Mouse (Mus musculus) testis, postnatal 14 days (tissue): ENCODE measurements around the gene Mllt10.
"Not testable (repeated sequence)": the region's sequence is repeated elsewhere in the genome, so short reads cannot be mapped to it uniquely, and the experiment has no call there.

ENCODE experiments used
- DNase-seq: peaks from one replicate; pipeline ENCODE4 v3.0.0; 2021; ENCODE audit warnings: low spot score

Mllt10 gene

DNA sequence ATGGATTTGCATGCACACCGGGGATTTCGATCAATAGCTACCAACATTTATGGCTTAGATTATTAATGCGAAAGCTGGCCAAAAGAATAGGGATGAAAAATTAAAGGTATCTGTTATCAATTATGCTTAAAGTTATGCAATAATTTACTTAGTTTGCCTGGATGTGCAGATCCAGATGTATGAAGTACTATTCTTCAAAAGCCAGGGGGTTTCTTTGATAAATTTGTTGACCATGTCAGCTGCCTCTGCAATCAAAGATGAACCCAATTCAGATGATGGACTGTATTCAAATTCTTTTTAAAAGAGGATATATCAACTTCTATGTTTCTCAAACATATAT is 3.2 kb upstream of the Mllt10 start:
- no peak for DNase-seq

GRCm38 (mm10) chr2:18052581-18052980 is 2.5 kb upstream of the Mllt10 start:
- no peak for DNase-seq

- DNase-seq = no peak
These were observed 1.6 kb upstream of the Mllt10 start for GRCm38 (mm10) chr2:18053243-18053950.

DNA sequence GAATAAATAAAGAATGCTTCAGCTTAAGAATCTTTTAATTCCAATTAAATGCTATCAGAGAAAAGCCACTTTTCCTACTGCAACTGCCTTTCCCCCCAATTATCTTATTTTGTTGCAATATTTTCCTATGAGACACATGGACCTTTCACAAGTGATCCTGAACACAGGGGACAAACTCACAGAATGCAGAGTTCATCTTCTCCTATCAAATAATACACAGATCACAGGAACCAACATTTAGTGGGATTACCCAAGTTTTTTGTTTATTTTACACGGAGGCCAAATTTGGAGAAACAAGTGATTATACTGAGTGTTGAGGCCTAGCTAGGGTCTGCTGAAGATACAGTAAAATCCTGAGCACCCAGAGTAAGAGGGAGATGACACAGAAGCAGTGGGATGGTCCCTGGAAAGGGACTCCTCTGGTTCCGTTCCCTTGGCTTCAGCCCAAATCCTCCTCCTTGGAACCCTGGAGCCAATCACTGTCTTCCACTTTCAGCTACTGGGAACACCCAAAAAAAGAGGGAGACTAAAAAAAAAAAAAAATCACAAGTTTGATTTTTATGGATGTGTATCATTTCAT is 996 bp upstream of the Mllt10 start:
- no peak for DNase-seq

GRCm38 (mm10) chr2:18055929-18056785 is 1.1 kb downstream of the Mllt10 start:
- peak; percentile 96 for DNase-seq

DNA sequence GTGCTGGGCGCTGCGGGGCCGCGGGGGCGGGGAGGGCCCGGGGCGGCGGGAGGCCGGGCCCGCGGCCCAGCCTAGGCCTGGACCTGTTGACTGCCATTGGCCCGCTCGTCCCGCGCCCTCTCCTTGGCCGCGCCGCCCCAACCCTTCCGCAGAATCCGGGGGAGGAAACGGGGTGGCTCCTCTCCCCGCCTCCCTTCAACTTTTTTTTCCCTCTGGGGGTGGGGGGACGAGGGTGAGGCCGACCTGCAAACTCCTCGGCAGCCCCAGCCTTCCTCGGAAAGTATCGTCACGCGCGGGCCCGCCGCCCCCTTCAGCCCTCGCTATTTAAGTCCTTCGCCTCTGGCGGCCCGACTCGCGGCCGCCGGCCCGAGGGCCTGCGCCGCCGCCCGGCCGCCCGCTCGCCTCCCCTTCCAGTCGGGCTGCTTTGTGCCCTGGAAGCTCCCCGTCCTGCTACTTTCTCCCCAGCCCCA is 1.8 kb downstream of the Mllt10 start:
- peak; percentile 93 for DNase-seq

- DNase-seq = peak; percentile 74
These were observed 2.5 kb downstream of the Mllt10 start for GRCm38 (mm10) chr2:18057336-18058145.

DNA sequence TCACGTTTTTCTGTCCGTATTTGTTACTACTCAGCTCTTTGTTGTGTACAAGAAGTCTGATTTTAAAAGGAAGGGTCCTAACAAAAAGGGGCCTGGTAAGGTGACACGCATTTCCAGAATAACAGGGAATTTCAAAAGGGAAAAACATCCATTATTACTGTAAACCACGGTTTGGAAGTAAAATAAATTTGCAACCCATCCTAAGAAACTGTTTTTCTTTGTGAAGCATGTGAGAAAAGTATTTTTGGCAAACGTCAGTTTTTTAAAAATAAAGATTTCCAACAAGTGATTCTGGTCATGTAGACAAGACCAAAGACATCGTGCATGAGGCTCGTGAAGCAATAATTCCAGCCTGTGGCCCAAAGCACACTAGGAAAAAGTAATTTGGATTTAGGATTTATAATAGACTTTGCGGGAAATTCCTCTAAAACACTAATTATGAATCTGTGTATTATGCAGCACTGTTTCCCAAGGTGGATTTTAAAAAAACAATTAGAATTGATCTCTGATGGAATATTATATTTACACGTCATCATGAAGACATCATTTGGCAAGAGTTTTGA is 3.2 kb downstream of the Mllt10 start:
- peak; percentile 2 for DNase-seq

- peak; percentile 2 for DNase-seq
These were observed 4.0 kb downstream of the Mllt10 start for GRCm38 (mm10) chr2:18059063-18059462.

DNA sequence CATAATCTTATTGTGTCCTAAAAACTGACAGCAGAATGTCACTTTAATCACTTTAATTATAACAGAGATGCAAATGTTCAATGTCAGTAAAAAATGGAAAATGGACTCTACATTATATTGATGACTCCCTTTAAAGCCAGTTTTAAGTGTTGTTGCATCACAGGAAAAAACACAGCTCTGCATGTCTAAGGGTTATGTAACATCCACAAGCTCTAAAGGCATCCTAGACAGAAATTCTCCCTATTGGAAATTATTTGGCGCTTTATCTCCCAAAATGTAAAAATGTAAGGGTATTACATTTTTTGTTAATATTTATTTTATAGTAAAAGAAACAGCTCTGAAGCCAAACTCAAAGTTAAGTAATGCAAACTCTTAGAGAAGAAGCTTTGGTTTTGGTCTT is 4.9 kb downstream of the Mllt10 start:
- no peak for DNase-seq

DNA sequence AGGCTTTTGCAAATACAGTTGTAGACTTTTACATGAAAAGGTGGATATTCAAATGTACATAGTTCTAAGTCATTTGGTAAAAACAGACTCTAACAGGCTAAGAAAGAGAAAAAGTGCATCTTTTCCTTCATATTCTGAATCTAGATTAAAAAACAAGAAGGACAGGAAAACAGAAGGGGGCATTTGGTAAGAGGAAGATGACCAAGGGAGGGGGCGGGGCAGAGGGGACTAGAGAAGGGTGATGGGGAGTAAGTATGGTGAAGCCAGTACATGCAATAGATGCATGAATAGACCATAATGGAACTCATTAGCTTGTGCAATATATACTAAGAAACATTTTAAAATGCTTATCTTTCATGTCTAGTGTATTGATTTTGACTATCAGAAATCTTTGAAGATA is 5.4 kb downstream of the Mllt10 start:
- no peak for DNase-seq

- no peak for DNase-seq
These were observed 8.8 kb downstream of the Mllt10 start for GRCm38 (mm10) chr2:18063763-18064251.

- DNase-seq = peak; percentile 93
These were observed 9.4 kb downstream of the Mllt10 start for GRCm38 (mm10) chr2:18064356-18064858.

DNA sequence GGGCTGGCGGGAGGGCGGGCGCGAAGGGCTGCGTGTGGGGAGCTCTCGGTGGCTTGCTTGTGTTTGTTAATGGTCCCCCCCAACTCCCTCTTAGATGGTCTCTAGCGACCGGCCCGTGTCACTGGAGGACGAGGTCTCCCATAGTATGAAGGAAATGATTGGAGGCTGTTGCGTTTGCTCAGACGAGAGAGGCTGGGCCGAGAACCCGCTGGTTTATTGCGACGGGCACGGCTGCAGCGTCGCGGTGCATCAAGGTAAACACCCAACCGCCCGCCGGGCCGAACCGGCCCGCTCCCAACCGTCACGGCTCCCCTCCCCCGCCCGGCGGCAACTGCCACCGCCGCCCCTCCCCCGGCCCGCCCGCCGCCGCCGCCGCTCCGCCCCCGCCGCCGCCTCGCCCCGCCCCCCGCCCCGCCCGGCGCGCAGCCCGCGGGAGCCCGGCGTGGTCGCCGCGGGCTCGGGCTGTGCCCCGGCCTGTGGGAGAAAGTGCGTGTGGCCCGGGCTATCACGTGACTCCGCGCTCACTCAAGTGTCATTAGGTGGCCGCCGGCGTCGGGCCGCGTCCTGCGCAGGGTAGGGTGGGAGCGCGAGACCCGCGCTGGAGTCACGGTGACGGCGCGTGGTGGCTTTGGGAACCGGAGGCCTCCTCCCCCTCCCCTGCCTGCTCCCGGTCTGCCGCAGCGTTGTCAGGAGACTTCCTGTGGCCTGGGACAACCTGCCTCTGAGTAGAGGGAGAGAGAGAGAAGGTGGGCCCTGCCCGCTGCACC is 10.1 kb downstream of the Mllt10 start:
- peak; percentile 86 for DNase-seq

GRCm38 (mm10) chr2:18065708-18066030 is 10.6 kb downstream of the Mllt10 start:
- no peak for DNase-seq

GRCm38 (mm10) chr2:18066436-18066835 is 11.4 kb downstream of the Mllt10 start:
- peak; percentile 45 for DNase-seq

DNA sequence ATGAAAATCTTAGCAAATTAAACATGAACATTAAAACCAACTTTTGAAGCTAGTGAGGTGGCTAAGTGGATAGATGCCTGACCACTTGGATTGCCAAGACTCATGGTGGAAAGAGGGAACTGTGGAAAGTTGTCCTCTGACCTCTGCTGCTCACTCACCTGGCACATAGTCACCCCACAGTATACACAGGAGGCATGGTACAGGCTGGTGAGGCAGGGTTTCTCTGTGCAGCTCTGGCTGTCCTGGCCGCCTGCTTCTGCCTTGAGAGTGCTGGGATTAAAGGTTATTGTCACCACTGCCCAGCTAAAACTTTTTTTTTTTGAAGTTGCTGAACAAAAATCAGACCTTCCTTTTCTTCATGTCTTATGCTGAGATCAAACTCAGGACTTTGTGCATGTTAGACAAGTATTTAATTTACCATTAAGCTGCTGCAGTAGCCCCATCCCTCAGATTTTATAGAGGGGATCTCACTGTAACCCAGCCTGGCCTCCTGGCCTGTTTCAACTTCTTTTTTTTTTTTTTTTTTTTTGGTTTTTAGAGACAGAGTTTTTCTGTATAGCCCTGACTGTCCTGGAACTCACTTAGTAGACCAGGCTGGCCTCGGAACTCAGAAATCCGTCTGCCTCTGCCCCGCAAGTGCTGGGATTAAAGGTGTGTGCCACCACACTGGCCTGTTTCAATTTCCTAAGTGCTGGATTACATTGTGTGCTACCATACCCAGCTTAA is 13.2 kb downstream of the Mllt10 start:
- no peak for DNase-seq

DNA sequence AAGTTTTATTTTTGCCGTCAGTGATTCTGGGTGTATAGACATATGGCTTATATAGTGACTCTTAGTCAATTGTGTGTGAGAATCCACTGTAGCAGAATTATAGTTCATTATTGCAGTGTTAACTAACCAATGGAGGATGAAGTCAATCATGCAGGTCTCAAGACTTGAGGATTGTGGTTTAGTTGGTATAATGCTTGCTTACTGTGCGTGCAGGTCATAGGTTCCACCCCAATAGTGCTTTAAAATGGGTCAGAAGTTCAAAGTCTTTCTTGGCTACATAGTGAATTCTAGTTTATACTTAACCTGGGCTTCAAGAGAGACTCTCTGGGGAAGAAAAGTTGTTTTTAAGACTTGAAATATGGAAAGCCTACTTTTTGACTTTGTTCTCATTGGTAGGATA is 16.9 kb downstream of the Mllt10 start:
- DNase-seq = no peak

DNA sequence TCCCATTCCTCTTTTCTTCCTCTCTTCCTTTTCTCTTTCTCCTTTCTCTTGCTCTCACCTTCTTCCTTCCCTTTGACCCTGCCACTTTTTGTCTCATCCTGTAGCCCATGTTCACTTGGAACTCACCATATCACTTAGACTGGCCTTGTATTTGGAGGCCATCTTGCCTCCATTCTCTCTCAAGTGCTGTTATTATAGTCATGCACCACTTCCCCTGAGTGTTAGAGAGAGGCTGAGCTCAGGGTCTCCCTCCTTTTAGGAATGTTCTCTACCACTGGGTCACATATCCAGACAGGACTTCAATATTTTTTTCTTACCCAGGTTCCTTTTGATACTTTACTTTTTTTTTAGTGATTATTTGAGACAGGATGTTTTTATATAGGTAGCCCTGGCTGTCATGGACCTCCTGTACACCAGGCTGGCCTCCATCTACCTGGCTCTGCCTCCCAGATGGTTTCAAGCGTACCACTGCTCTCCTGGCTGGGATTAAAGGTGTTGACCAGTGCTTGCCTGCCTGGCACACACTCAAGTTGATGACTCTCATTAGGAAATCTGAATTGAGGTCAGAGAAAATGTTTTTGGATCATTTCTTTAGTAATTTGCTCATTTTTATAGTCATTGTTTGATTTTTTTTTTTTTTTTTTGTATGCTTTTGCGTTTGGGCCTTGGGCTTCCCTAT is 25.3 kb downstream of the Mllt10 start:
- DNase-seq = no peak

DNA sequence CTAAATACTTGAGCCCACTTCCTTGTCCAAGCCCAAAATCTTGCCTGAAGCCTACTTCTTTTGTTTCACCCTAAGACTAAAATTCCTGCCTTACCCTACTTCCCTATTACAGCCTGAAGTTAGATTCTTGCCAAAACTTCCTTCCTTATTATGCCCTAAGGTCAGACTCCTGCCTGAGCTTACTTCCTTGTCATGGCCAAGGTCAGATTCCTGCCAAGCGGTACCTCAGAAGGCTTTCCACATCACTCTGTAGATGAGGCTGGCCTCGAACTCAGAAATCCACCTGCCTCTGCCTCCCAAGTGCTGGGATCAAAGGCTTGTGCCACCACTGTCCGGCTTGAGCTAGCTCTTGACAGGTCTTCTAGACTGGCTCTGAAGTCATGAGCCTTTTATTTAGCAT is 32.7 kb downstream of the Mllt10 start:
- not testable (repeated sequence) for DNase-seq
